Mouse (Mus musculus): ENCODE results near the gene Fscn2. TPM values are rescaled to one million over a fixed set of nuclear protein-coding genes. Genes with fewer than 3 reads are reported as not detected.
"Not testable (repeated sequence)": the region's sequence is repeated elsewhere in the genome, so short reads cannot be mapped to it uniquely, and the experiment has no call there.

Fscn2 gene
- polyA plus RNA-seq, 1 experiment from 2014 or later, result 0.20 TPM

- 97% methylated on average over 3 of the region's 3 CpGs for WGBS
- ATAC-seq (replicated peaks; ENCODE audit: insufficient number of reproducible peaks, low FRiP score, low TSS enrichment, low read depth) (no peak), DNase-seq (ENCODE audit: low spot score) (no peak)
- no peaks in the 10 kb centered on the region for H3K4me1 ChIP-seq (ENCODE audit: control insufficient read depth, insufficient read depth, low read length)
- no peak overlapping the region for H3K9ac ChIP-seq (replicated peaks; ENCODE audit: low read length)
- no peak overlapping the region for H3K27ac ChIP-seq (replicated peaks; ENCODE audit: low read depth, low read length)
- H3K27me3 ChIP-seq (ENCODE audit: control insufficient read depth, insufficient read depth, low read length), result no peaks in the 10 kb centered on the region
- H3K36me3 ChIP-seq (replicated peaks; ENCODE audit: control insufficient read depth, insufficient read depth, low read depth, low read length), result peaks cover 17% of the 10 kb centered on the region
- no peak overlapping the region for H3K4me3 ChIP-seq (ENCODE audit: low read depth, low read length)
- no peaks in the 10 kb centered on the region for H3K9me3 ChIP-seq (replicated peaks; ENCODE audit: control insufficient read depth, low read length)
- H3K4me2 ChIP-seq (ENCODE audit: low read depth, low read length), result no peak overlapping the region
These were observed 44.5 kb downstream of the Fscn2 start for GRCm38 (mm10) chr11:120405867-120406266.

GRCm38 (mm10) chr11:120406445-120406844, 45.1 kb downstream of the Fscn2 start:
- peaks cover 16% of the 10 kb centered on the region for H3K36me3 ChIP-seq (replicated peaks; ENCODE audit: control insufficient read depth, insufficient read depth, low read depth, low read length)

GRCm38 (mm10) chr11:120413621-120414020, 52.3 kb downstream of the Fscn2 start:
- H3K9me3 ChIP-seq (replicated peaks; ENCODE audit: control insufficient read depth, low read length); H3K27ac ChIP-seq (replicated peaks; ENCODE audit: low read depth, low read length); H3K9ac ChIP-seq (replicated peaks; ENCODE audit: low read length); H3K27me3 ChIP-seq (ENCODE audit: control insufficient read depth, insufficient read depth, low read length); H3K4me1 ChIP-seq (ENCODE audit: control insufficient read depth, insufficient read depth, low read length); DNase-seq (ENCODE audit: low spot score); ATAC-seq (replicated peaks; ENCODE audit: insufficient number of reproducible peaks, low FRiP score, low TSS enrichment, low read depth); H3K4me3 ChIP-seq (ENCODE audit: low read depth, low read length); H3K4me2 ChIP-seq (ENCODE audit: low read depth, low read length): not testable (repeated sequence)
- 95% methylated on average over 7 of the region's 10 CpGs for WGBS
- H3K36me3 ChIP-seq (replicated peaks; ENCODE audit: control insufficient read depth, insufficient read depth, low read depth, low read length), result peaks cover 22% of the 10 kb centered on the region

More at GRCm38 (mm10) chr11:120406445-120406844, 45.1 kb downstream of the Fscn2 start:
- Histone ChIP-seq H3K9me3 (replicated peaks; ENCODE audit: control insufficient read depth, low read length) (no peaks in the 10 kb centered on the region), H3K27ac (replicated peaks; ENCODE audit: low read depth, low read length) (no peak overlapping the region), H3K4me2 (ENCODE audit: low read depth, low read length) (no peak overlapping the region), H3K9ac (replicated peaks; ENCODE audit: low read length) (no peak overlapping the region), H3K4me1 (ENCODE audit: control insufficient read depth, insufficient read depth, low read length) (no peaks in the 10 kb centered on the region), H3K4me3 (ENCODE audit: low read depth, low read length) (no peak overlapping the region), H3K27me3 (ENCODE audit: control insufficient read depth, insufficient read depth, low read length) (no peaks in the 10 kb centered on the region)
- WGBS, result 87% methylated on average over 1 of the region's 1 CpGs
- DNase-seq (ENCODE audit: low spot score) (no peak), ATAC-seq (replicated peaks; ENCODE audit: insufficient number of reproducible peaks, low FRiP score, low TSS enrichment, low read depth) (no peak)

Small RNAs within 50 kb of the gene (microRNA-seq; reads per million reads assigned to microRNA genes)
- gene Gm23419 (ENCODE audit: borderline number of aligned reads), result not detected
- 1.4 reads per million for gene Mir6935 (ENCODE audit: borderline number of aligned reads)

Other genes with a start within 250 kb of the Fscn2 start
- gene Slc38a10, start 210.2 kb upstream of the Fscn2 start, polyA plus RNA-seq (2014; fragmentation: Nextera tagmentation; extraction: Ambion mirVana), result 47.8 and 50.0 TPM in 2 replicates
- gene Bahcc1, start 128.6 kb upstream of the Fscn2 start, polyA plus RNA-seq (2014; fragmentation: Nextera tagmentation; extraction: Ambion mirVana), result 13.5 and 15.2 TPM in 2 replicates
- 3,237 and 3,434 TPM in 2 replicates for gene Actg1, start 13.0 kb upstream of the Fscn2 start, polyA plus RNA-seq (2014; fragmentation: Nextera tagmentation; extraction: Ambion mirVana)
- 20.5 and 24.2 TPM in 2 replicates for gene Faap100, start 17.2 kb downstream of the Fscn2 start, polyA plus RNA-seq (2014; fragmentation: Nextera tagmentation; extraction: Ambion mirVana)
- 42.5 and 44.2 TPM in 2 replicates for gene Nploc4, start 76.2 kb downstream of the Fscn2 start, polyA plus RNA-seq (2014; fragmentation: Nextera tagmentation; extraction: Ambion mirVana)
- 0.56 and 1.2 TPM in 2 replicates for gene Tspan10, start 81.1 kb downstream of the Fscn2 start, polyA plus RNA-seq (2014; fragmentation: Nextera tagmentation; extraction: Ambion mirVana)
- gene Pde6g, start 92.0 kb downstream of the Fscn2 start, polyA plus RNA-seq (2014; fragmentation: Nextera tagmentation; extraction: Ambion mirVana), result 0.48 TPM in 1 of 2 replicates, not detected in the other
- gene Oxld1, start 96.5 kb downstream of the Fscn2 start, polyA plus RNA-seq (2014; fragmentation: Nextera tagmentation; extraction: Ambion mirVana), result 12.2 and 13.0 TPM in 2 replicates
- gene Ccdc137, start 96.6 kb downstream of the Fscn2 start, polyA plus RNA-seq (2014; fragmentation: Nextera tagmentation; extraction: Ambion mirVana), result 26.7 and 28.5 TPM in 2 replicates
- 52.3 and 60.5 TPM in 2 replicates for gene Arl16, start 106.1 kb downstream of the Fscn2 start, polyA plus RNA-seq (2014; fragmentation: Nextera tagmentation; extraction: Ambion mirVana)
- 161 and 162 TPM in 2 replicates for gene Mrpl12, start 123.1 kb downstream of the Fscn2 start, polyA plus RNA-seq (2014; fragmentation: Nextera tagmentation; extraction: Ambion mirVana)
- gene Slc25a10, start 130.3 kb downstream of the Fscn2 start, polyA plus RNA-seq (2014; fragmentation: Nextera tagmentation; extraction: Ambion mirVana), result 46.9 and 53.6 TPM in 2 replicates
- gene Gcgr, start 169.2 kb downstream of the Fscn2 start, polyA plus RNA-seq (2014; fragmentation: Nextera tagmentation; extraction: Ambion mirVana), result 0.43 and 0.91 TPM in 2 replicates
- 223 and 249 TPM in 2 replicates for gene Mcrip1, start 188.2 kb downstream of the Fscn2 start, polyA plus RNA-seq (2014; fragmentation: Nextera tagmentation; extraction: Ambion mirVana)
- gene Ppp1r27, start 189.6 kb downstream of the Fscn2 start, polyA plus RNA-seq (2014; fragmentation: Nextera tagmentation; extraction: Ambion mirVana), result not detected in 2 replicates
- 626 and 629 TPM in 2 replicates for gene P4hb, start 211.7 kb downstream of the Fscn2 start, polyA plus RNA-seq (2014; fragmentation: Nextera tagmentation; extraction: Ambion mirVana)
- gene Arhgdia, start 220.1 kb downstream of the Fscn2 start, polyA plus RNA-seq (2014; fragmentation: Nextera tagmentation; extraction: Ambion mirVana), result 511 and 567 TPM in 2 replicates
- 748 and 893 TPM in 2 replicates for gene Alyref, start 236.8 kb downstream of the Fscn2 start, polyA plus RNA-seq (2014; fragmentation: Nextera tagmentation; extraction: Ambion mirVana)
- 177 and 197 TPM in 2 replicates for gene Anapc11, start 236.9 kb downstream of the Fscn2 start, polyA plus RNA-seq (2014; fragmentation: Nextera tagmentation; extraction: Ambion mirVana)
- gene Npb, start 246.9 kb downstream of the Fscn2 start, polyA plus RNA-seq (2014; fragmentation: Nextera tagmentation; extraction: Ambion mirVana), result not detected in 2 replicates